Mouse (Mus musculus): Measurements from ENCODE around the gene Tdgf1.
A peak's percentile ranks its signal among the peaks of the same experiment; 100 is the strongest.

Gene Tdgf1

DNA sequence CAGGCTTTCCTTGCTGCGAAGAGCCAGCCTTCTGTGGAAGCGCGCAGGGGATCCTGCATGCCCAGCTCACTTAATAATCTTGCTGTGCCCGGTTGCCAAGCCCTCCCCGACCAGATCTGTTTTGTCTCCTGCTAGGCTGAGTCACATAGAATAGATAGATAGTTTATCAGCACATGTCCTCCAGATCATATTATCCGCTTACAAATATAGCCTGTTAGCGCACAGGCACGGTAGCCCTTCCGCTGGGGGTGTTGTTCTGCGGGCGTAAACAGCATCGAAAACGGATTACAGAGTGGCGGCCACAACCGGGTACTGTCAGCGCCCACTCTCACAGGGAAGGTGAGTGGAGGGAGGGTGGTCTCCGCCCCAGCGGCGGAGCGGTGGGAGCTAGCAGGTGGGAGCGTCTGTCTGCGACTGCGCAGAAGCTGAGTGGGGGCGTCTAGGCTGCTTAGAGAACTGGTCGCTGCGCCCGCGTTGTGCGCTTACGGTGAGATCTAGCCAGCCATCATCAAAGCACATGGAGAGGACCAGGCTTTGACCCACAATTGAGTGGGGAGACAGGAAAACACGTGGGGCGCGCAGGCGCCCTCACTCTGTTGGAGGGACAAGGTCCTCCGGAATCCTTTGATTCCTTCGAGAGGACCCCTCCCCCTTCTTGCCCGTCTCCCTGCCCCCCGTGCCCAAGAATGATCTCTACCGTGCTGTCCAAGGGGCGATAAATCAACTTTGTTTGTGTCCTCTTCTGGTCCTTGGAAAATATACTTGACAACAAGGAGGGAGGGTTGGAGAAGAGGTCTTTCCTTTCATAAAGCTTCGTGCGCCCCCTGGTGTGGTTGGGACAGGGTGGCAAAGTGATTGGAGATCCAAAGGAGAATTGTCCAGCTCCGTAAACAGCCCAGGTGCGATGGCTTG lies 7.8 kb upstream of the Tdgf1 start:
- DNase-seq (ENCODE audit: low spot score) = peak; percentile 73

DNA sequence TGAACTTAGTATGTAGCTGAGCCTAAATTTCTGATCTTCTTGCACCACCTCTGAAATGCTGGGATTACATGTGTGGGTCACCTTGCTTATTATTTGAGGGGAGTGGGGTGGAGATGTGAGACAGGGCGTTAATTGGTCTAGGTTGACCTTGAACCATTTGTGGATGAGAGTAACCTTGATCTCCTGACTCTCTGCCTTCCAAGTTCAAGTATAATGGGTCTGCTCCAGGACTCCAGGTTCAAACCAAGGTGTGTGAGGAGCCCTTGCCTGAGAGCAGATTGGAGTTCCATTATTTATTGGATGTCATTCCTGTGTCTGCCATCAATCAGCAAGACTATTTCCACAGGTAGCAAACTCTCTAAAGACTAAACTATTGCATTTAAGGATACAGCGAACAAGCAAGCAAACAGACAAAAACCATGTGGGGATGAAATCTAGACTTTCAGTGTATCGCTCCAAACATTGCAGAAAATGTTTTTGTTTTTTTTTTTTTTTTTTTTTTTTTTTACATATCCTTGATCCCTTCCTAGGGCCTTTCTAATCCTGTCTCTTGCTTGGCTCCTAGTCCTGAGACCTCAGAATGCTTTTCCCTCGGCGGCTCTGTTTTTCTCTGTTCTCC lies 7.1 kb upstream of the Tdgf1 start:
- DNase-seq (ENCODE audit: low spot score) = no peak

DNA sequence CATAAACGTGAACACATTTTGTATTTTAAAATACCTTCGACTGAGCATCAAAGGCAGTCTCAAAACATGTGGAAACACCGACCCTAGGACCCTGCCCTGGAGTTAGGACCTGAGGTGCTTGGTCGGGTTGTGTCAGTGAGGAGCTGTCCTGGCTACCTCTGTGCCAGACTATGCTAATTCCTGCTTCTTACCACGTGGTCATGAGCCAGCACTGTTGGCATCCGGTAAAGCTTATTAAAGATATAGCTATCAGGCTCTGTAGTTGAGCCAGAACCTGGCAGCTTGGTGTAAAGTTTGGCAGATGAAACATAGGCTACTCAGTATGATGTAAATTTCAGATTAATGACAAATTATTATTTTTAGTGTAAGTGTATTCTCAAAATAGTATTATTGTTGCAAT lies 6.4 kb upstream of the Tdgf1 start:
- DNase-seq (ENCODE audit: low spot score) = no peak

DNA sequence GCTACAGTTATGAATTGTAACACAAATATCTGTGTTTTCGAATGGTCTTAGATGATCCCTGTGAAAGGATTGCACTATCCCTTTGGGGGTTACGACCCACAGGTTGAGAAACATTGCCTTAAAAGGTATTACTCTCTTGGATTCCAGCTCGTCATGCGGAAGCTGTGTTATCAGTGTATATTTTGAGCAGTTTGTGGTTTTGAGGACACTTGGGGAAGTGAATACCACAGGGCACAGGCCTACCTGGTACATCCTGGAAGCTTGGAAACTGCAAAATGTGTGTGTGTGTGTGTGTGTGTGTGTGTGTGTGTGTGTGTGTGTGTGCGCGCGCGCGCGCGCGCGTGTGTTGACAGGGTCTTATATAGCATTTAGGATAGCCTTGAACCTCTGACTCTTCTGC lies 5.9 kb upstream of the Tdgf1 start:
- no peak for DNase-seq (ENCODE audit: low spot score)

DNA sequence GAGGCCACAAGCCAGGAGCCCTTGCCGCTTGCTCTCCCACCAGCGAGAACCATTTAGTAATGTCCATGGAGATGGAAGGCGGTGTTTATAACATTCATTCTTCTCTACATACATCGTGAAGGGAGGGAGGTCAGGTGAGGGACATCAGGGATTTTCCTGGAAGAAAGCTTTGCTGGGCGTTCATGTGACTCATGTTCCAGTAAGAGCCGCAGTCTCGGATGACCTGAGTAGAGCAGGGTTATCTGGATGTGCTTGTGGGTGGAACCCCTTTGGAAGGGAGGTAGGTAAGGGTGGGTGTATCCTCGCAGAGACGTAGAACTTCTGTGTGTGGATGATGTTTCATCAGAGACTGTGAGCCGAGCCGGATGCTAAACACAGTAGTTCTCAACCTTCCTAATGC lies 5.4 kb upstream of the Tdgf1 start, which contains the start of gene Lrrc2:
Gene Lrrc2 (plus strand): TSS at position 149 of the 400 bp plus-strand sequence.
- no peak for DNase-seq (ENCODE audit: low spot score)

DNA sequence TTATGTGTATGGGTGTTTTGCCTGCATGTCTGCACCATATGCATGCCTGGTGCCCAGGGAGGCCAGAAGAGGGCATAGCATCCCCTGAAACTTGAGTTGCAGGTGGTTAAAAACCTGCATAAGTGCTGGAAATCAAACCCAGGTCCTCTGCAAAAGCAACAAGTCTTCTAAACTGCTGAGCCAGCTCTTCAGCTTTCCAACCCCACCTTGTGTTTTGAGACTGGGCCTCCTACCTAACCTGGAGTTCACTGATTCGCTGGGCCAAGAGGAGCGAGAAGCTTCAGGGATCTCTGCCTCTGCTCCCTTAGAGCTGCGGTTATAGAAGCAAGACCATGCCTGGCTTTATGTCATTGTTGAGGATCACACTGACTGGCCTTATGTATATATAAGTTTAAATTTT lies 4.2 kb upstream of the Tdgf1 start:
- DNase-seq (ENCODE audit: low spot score) = no peak

DNA sequence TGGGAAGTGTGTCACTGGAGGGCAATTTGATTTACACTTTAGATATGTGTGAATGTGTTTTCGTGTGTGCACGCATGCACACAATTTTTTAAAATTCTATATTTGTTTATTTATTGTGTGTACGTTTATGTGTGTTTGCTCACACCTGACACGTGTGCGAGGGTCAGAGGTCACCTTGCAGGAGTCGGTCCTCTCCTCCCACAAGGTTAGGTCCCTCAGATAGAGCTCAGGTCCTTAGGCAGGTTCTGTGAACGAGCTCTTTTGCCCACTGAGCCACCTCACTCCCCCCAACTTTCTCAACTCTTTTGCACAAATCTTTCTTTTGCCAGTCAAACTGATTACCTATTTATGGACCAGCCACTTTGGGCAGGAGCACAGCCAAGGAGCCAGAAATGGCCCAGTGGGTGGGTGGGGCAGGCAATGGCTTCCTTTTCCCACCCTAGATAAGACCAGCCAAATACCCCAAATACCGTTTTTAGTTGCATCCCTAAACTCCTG lies 2.9 kb upstream of the Tdgf1 start:
- DNase-seq (ENCODE audit: low spot score) = no peak

DNA sequence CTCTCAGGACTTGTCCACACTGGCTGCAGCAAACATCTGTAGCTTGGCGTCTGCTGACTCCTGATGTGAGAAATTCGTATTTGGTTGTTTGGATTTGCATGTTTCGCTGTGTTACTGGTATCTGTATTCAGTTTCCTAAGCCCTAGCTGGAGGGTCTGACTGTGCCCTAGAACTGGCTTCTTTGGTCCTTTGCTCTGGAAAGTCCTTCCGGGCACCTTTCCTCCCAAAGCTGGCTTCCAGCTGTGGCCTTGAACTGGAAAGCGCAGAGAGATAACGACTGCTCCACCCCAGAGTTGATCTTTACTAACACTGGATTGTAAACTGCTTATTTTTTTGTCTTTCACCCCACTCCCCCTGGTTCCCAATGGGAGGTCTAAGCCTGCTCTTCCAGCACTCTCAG lies 1.9 kb upstream of the Tdgf1 start:
- no peak for DNase-seq (ENCODE audit: low spot score)

DNA sequence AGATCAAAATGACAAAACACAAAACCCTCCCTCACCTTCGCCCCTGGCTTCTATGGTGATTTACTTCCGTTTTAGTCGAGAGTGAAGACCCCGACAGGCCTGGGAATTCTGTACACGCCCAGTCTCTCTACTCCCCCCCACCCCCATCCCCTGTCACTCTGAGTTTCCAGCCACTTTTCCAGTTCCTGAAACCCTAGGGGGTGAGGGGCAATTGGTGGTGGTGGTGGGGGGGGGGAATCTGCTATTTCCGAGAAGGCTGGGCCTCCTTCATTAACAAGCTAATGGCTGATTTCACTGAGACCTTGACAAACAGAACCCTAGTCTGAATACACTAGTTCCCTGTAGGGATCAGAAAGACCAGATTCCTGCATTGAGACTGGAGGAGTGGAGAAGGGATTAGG lies 1.3 kb upstream of the Tdgf1 start:
- no peak for DNase-seq (ENCODE audit: low spot score)

DNA sequence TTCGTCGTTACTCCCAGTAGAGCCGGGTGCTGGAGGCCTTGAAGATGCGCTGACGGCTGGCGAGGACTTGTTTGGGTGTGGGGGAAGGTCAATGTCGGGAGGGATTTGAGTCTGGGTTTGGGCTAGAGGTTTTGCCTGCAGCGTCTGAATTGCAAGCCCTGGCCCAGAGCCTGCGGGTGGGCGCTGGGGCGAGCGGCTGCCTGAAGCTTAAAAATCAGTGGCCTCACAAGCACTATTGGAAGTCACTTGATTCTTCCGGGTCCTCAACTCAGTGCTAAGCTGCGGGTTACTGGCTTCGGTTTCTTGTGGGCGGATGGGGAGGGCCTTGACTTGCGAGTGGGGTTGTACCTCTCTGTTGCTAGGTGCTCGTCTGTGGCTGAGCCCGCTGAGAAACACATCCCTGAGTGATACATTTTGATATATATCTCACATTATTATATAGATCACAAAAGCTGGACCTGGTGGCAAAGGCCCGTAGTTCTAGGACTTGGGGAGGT lies 638 bp upstream of the Tdgf1 start:
- DNase-seq (ENCODE audit: low spot score) = no peak

DNA sequence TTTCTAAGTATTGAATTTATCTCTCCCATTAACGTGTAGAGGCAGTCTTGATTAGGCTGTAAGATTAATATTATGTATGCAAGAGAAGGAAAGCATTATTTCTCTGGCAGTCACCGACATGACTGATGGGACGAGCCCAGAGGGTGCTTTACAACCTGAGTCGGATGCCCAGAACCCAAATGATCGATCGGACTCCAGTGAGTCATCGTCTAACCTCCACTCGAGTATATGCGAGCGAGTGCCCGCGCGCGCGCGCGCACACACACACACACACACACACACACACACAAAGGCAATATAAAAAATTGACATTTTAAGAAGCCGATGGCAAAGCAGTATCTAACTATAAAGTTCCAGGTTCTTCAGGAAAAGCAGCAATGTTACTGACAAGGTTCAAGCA lies 615 bp downstream of the Tdgf1 start:
- no peak for DNase-seq (ENCODE audit: low spot score)

DNA sequence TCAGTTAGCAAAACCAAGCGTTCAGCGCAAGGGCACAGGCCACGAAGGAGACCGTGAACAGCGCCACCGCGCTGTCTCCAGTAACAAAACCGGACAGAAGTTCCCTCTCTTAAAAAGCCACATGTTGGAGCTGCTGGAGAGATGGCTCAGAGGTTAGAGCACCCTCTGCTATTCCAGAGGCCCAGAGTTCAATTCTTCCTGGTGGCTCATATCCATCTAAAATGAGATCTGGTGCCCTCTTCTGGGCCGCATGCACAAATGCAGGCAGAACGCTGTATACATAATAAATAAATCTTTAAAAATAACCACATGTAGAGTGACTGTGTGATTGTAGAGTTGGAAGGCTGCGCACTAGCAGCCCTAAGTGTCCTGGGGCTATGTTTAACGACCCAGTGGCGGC lies 1.7 kb downstream of the Tdgf1 start:
- DNase-seq (ENCODE audit: low spot score) = no peak

DNA sequence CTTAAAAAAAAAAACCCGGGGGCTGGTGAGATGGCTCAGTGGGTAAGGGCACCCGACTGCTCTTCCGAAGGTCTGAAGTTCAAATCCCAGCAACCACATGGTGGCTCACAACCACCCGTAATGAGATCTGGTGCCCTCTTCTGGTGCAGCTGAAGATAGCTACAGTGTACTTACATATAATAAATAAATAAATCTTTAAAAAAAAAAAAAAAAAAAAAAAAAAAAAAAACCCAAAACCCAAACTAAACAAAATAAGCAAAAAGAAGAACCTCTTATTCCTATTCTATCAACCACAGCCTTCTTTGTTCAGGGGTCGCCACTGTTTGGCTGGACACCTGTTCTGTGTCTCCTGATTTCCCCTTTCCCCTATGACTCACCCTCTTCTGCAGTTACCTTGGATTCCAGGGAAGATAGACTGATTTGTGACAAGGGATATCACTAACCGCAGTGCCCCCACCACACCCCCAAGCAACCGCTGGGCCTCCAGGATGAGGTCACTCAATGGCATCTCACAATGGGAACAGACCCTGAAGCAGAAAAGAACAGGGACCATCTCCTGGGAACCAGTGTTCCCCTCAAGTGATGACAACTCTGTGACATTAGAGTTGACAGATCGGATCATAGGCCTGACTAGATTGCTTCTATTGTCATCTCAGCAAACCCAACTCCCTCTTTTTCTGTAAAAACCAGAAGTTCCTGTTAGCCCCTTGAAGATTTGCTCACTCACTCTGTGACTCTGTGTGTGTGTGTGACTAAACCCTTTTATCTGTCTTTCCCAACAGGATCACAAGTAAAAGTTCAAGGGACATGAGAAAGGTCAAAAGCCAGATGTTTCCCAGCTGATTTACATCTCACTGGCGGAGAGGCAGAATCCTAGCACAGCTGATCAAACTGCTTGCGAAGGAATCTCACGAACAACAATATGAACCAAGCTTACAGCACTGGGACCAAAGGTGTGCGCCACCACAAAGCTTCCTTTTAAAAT lies 8.2 kb downstream of the Tdgf1 start:
- DNase-seq (ENCODE audit: low spot score) = no peak

DNA sequence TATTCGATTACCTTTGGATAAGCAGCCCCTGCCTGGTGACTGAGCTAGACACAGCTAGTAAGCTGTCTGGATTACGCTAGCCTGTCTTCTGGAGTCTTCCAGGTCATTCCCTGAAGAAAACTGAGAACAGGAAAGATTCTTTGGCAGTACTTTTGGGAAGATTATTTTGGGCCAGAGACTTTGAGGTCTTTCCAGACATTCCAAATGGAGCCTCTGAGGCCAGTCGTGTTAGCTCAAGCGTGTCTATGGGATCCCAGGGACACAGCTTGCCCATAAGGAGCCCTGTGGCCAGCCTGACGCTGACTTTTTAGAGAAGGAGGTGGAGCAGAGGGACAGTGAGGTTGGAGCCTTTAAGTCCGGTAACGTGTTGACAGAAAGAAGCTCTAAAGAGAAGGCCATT lies 10.0 kb downstream of the Tdgf1 start:
- DNase-seq (ENCODE audit: low spot score) = no peak

DNA sequence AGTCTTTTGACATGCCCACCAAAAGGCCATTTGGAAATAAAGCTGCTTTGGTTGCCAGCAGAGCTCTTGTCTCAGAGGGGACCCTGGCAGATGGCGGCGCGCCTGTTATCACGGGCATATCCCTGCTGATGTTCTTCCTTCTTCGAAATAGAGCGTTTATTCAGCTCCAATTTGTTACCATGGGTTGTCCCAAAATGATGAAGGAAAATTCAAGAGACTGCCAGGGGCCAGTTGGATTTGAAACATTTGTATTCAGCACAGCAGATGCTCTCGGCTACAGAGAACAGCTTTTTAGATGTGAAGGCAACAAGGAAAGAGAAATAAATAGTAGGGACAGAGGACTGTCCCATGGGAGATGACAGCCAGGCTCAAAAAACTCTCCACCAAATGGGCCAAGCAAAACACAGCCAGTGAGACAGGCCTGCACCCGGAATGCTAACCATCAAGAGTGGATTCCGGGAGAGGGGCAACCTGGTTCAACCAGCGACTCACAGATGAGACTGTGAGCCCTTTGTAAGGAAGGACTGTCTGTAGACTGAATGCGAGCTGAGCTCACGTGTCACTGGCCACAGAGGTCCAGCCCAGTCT lies 12.0 kb downstream of the Tdgf1 start:
- no peak for DNase-seq (ENCODE audit: low spot score)

DNA sequence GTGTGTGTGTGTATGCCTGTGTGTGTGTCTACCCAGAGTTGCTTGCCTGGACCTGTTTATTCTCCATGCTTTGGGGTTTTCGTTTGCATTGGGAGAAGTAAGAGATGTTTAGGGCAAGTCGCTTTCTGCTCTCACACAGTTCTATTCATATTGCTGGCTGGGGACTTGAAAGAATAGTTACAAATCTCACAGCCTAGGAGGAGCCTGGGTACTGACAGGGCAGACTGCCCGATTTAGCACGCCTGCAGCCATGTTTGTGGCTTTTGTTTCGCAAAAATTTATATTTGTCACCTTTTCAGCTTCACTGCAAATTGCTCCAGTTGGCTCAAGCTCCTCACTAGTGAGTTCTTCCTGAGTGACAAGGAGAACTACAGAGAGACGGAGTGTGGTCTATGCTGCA lies 14.4 kb downstream of the Tdgf1 start:
- no peak for DNase-seq (ENCODE audit: low spot score)

DNA sequence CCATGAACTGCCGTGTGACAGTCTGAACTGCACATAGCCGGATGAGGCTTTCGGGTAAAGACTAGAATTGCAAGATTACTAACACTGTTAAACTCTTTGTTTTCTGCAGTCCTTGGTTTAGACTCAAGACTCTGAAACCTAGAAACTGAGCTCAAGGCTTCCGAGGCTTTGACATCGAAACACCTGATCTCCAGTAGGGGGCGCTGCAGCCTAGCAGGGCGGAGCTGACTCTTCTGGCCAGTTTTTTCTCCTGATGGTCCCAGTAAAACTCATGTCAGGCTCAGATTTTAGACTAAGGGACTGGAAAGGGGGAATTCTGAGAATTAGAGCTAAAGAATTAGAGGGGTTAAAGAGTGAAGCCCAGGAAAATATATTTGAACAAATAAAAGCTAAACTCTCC lies 23.2 kb downstream of the Tdgf1 start:
- DNase-seq (ENCODE audit: low spot score) = peak; percentile 73

DNA sequence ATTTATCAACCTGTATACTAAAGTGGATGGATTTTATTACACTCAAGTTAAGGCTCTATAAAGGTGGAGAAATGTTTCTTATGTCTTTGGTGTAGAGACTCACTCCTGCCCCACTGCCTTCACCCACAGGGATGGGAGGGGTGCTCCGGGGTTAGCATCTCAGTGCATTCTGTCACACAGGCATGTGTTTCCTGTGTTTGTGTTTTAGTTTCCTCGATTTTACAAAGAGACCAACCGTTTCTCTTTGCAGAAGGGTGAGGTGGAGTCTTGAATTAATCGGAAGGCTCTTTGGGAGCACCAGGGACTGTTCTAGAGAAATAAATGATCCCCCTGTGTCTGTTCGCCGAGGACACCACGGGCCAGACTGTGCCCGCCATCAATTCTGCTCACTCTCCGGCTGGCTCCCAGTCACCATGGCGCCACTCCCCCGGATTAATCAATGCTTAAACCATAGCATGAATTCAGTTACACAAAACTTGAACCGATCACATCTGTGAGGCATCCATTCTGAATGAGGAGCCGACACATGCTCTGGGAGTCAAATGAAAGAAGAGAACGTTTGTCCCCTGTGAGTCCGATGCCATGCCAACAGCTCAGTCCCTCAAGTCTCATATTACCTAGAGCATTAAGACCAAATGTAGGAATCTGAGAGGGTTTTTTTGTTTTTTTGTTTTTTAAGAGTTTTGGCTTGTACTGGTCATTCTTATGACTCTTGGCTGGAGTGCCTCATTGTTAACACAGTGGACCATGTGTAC lies 25.1 kb downstream of the Tdgf1 start:
- DNase-seq (ENCODE audit: low spot score) = no peak

DNA sequence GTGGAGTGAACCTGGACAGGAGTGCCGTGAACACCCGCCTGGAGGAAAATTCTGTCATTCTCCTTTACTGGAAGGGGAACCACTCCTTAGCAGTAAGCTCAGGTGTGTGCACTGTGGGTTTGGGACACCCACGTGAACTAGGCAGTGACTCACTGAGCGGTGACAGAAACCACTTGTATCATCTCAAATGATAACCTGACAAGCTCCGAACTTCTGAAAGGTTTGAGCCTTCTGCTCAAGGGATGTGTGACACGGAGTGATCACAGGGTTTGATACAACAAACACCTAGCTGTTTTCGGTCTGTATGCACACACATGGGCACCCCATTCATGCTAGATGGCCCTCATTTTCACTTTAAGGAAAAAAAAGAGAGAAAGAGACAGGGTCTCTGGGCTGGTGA lies 29.2 kb downstream of the Tdgf1 start, which contains the start of gene Fam240a:
Gene Fam240a (minus strand): TSS at position 76 of the 400 bp plus-strand sequence.
- no peak for DNase-seq (ENCODE audit: low spot score)

DNA sequence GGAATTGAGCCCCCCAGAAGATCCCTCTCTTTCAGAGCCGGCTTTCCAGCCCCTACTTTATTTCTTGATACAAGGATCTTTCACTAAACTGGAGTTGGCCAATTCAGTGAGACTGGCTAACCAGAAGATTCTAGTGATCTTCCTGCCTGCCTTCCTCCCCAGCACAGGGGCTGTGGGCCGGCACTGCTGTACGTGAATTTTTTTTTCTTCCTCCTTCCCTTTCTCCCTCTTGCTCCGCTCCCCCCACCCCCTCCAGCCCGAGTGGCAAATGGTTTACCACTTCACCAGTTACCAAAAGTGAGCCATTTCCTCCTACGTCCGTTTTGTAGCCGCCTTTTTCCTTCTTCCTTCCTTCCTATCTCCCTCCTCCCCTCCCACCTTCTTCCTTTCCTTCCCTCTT lies 30.5 kb downstream of the Tdgf1 start:
- DNase-seq (ENCODE audit: low spot score) = no peak

All from urinary bladder, postnatal 14 days (tissue).